Mouse (Mus musculus): ENCODE measurements at regions not wholly inside any gene's neighbourhood (a gene's known extent, or its start where the extent isn't known, plus 50 kb on each side); places are given as distances from the start of the nearest gene placed in this dataset.

DNA sequence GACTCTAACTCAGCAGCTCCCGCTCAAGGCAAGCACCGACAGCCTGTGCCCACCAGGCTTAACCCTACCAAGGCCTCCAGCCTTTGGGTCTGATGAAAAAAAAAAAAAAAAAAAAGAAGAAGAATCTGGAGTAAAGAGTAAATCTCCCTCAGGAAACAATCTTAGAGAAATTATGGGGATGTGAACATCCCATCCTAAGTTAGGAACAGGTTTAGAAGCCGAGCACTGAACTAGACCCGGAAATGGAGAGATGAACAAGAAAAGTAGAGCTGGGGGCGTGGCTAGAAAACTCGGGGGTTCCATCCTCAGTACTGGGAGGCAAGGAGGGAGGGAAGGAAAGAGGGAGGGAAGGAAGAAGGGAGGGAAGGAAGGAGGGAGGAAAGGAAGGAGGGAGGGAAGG lies 92.5 kb upstream of the Mgme1 start:
- no peak for TF ChIP-seq CTCF (IDR thresholded peaks at IDR 0.05; ENCODE audit: low read depth)
- ATAC-seq = no peak

DNA sequence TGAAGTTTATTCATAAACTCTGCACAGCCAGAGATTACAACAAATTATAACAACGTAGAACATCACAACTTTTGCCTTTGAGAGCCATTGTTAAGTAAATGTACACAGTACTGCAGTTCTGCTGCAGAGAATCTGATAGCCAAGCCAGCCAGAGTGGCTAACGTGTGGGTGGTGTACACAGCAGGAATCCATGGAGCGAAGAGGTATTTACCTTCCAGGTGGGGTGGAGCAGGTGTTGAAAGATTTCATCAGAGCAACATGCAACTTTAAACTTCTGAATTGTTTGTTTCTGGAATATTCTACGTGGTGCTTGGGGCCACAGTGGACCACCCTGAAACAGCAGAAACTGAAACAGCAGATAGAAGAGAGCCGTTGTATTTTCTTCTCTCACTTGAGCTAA lies 88.4 kb upstream of the Mgme1 start:
- Histone ChIP-seq H3K9ac (replicated peaks; ENCODE audit: low read length) (no peak overlapping the region), H3K4me3 (ENCODE audit: low read length) (no peak overlapping the region), H3K27ac (no peak overlapping the region), H3K9me3 (ENCODE audit: low read length) (no peaks in the 10 kb centered on the region), H3K4me2 (ENCODE audit: low read depth, low read length) (no peak overlapping the region), H3K36me3 (ENCODE audit: insufficient read depth, low read length) (no peaks in the 10 kb centered on the region), H3K27me3 (ENCODE audit: insufficient read depth, low read length) (no peaks in the 10 kb centered on the region), H3K4me1 (ENCODE audit: insufficient read depth, low read length) (no peaks in the 10 kb centered on the region)
- no peak for TF ChIP-seq CTCF (IDR thresholded peaks at IDR 0.05; ENCODE audit: low read depth)
- ATAC-seq = no peak
- DNase-seq (ENCODE audit: low spot score) = no peak
- WGBS = 82% methylated on average over 5 of the region's 5 CpGs

More for the DNA sequence above, 92.5 kb upstream of the Mgme1 start:
- no peaks in the 10 kb centered on the region for H3K27me3 ChIP-seq (ENCODE audit: insufficient read depth, low read length)
- WGBS = 86% methylated on average over 6 of the region's 6 CpGs
- H3K4me1 ChIP-seq (ENCODE audit: insufficient read depth, low read length) = no peaks in the 10 kb centered on the region
- H3K9ac ChIP-seq (replicated peaks; ENCODE audit: low read length) = no peak overlapping the region
- H3K9me3 ChIP-seq (ENCODE audit: low read length) = no peaks in the 10 kb centered on the region
- DNase-seq (ENCODE audit: low spot score) = no peak
- H3K4me2 ChIP-seq (ENCODE audit: low read depth, low read length) = no peak overlapping the region
- H3K4me3 ChIP-seq (ENCODE audit: low read length) = no peak overlapping the region
- H3K36me3 ChIP-seq (ENCODE audit: insufficient read depth, low read length) = no peaks in the 10 kb centered on the region
- no peak overlapping the region for H3K27ac ChIP-seq

DNA sequence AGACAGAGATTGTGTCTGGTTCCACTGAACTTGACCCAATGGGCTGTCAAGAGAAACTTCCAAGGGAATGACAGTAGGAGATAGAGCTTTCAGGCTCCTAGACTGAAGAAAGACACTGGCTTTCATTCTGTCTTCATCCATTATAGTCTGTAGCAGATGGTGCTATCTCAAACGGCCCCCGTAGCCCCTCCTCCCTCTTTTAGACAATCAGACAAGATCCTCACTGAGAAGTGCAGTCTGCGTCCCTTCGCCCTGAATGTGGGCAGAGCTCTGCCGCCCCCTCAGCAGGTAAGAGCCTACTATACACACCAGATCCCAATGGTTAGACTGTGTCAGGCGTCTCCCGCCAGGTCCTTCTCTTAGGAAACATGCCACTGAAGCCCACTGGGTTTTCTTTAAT lies 87.9 kb upstream of the Mgme1 start:
- no peaks in the 10 kb centered on the region for H3K4me1 ChIP-seq (ENCODE audit: insufficient read depth, low read length)
- TF ChIP-seq CTCF (IDR thresholded peaks at IDR 0.05; ENCODE audit: low read depth) = no peak

DNA sequence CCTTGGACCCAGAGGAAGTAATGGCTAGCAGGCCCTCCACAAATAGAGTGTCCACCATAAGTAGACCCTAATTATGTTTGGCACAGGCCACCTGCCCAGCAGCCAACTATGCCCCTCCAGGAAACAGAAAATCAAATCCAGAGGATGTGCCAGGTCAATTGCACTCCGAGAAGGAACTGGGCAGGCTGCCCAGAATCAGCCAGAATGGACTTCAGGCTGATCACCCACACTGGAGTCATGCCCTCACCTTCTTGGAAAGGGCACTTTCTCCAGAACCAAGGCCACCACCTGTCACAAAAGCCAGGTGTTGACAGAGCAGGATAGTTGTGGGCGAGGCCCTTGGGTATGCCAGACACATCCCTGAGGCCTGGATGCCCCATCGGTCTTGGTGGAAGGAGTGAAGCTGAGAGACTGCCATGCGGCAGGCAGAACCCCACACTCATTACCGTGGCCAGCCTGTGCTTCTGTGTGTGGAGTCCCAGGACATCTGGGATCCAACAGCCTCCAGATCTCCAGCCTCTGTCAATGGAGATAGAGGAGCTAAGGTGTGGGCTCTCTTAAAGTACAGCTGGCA lies 87.0 kb upstream of the Mgme1 start:
- peak; percentile 75 for DNase-seq (ENCODE audit: low spot score)
- no peak overlapping the region for H3K4me2 ChIP-seq (ENCODE audit: low read depth, low read length)
- H3K9me3 ChIP-seq (ENCODE audit: low read length) = no peaks in the 10 kb centered on the region
- H3K27me3 ChIP-seq (ENCODE audit: insufficient read depth, low read length) = no peaks in the 10 kb centered on the region
- ATAC-seq = peak; percentile 71
- no peaks in the 10 kb centered on the region for H3K36me3 ChIP-seq (ENCODE audit: insufficient read depth, low read length)
- 56% methylated on average over 5 of the region's 5 CpGs for WGBS
- no peak overlapping the region for H3K27ac ChIP-seq
- no peaks in the 10 kb centered on the region for H3K4me1 ChIP-seq (ENCODE audit: insufficient read depth, low read length)
- H3K4me3 ChIP-seq (ENCODE audit: low read length) = no peak overlapping the region
- TF ChIP-seq CTCF (IDR thresholded peaks at IDR 0.05; ENCODE audit: low read depth) = no peak
- H3K9ac ChIP-seq (replicated peaks; ENCODE audit: low read length) = no peak overlapping the region

More for the DNA sequence above, 87.9 kb upstream of the Mgme1 start:
- H3K27ac ChIP-seq = no peak overlapping the region
- H3K4me3 ChIP-seq (ENCODE audit: low read length) = no peak overlapping the region
- H3K9ac ChIP-seq (replicated peaks; ENCODE audit: low read length) = no peak overlapping the region
- 0 out of 2 replicates have a peak, but pooled peaks have one; percentile 11 for ATAC-seq
- DNase-seq (ENCODE audit: low spot score) = no peak
- 61% methylated on average over 7 of the region's 7 CpGs for WGBS
- no peaks in the 10 kb centered on the region for H3K36me3 ChIP-seq (ENCODE audit: insufficient read depth, low read length)
- H3K27me3 ChIP-seq (ENCODE audit: insufficient read depth, low read length) = no peaks in the 10 kb centered on the region
- no peaks in the 10 kb centered on the region for H3K9me3 ChIP-seq (ENCODE audit: low read length)
- no peak overlapping the region for H3K4me2 ChIP-seq (ENCODE audit: low read depth, low read length)

DNA sequence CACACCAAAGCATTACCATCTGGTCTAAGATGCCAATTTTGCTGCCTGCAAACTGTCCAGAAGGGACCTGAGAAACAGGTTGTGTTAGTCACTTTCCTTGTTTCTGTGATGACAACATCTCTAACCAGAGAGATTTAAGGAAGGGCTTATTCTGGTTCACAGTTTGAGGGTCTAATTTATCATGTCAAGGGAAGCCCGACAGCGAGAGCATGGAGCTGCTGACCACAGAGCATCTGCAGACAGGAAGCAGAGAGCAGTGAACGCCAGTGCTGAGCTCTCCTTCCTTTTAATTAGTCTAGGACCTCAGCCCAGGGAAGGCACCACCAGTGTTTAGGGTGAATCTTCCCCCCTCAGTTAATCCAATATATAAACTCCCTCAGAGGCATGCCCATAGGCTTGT lies 85.3 kb upstream of the Mgme1 start:
- no peak overlapping the region for H3K27ac ChIP-seq
- WGBS = 88% methylated on average over 3 of the region's 3 CpGs

DNA sequence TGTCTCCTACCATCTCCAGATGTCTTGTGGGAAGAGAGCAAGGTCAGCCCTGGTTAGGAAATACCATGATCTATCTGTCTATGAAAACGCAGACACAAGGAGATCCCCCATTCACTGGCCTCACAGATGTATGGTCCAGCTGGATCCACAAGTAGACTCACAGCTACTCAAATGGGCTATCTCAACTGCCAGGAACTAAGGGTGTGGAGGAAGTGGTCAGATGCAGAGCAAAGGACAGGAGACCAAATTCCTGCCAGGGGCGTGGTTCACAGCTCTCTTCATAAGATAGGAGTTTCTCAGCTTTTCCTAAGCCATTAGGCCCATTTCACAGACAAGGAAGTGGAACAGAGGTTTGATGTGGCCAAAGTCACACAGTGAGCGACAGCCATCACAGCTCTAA lies 84.0 kb upstream of the Mgme1 start:
- no peak for TF ChIP-seq CTCF (IDR thresholded peaks at IDR 0.05; ENCODE audit: low read depth)
- no peaks in the 10 kb centered on the region for H3K9me3 ChIP-seq (ENCODE audit: low read length)
- no peak overlapping the region for H3K9ac ChIP-seq (replicated peaks; ENCODE audit: low read length)
- ATAC-seq (no peak), DNase-seq (ENCODE audit: low spot score) (no peak)
- WGBS = 84% methylated on average over 3 of the region's 3 CpGs
- no peaks in the 10 kb centered on the region for H3K36me3 ChIP-seq (ENCODE audit: insufficient read depth, low read length)
- no peak overlapping the region for H3K4me2 ChIP-seq (ENCODE audit: low read depth, low read length)
- no peaks in the 10 kb centered on the region for H3K27me3 ChIP-seq (ENCODE audit: insufficient read depth, low read length)
- no peak overlapping the region for H3K4me3 ChIP-seq (ENCODE audit: low read length)
- H3K27ac ChIP-seq = no peak overlapping the region
- no peaks in the 10 kb centered on the region for H3K4me1 ChIP-seq (ENCODE audit: insufficient read depth, low read length)

More for the DNA sequence above, 85.3 kb upstream of the Mgme1 start:
- ATAC-seq = no peak
- TF ChIP-seq CTCF (IDR thresholded peaks at IDR 0.05; ENCODE audit: low read depth) = no peak
- no peak overlapping the region for H3K4me3 ChIP-seq (ENCODE audit: low read length)
- H3K4me1 ChIP-seq (ENCODE audit: insufficient read depth, low read length) = no peaks in the 10 kb centered on the region
- no peaks in the 10 kb centered on the region for H3K9me3 ChIP-seq (ENCODE audit: low read length)
- no peaks in the 10 kb centered on the region for H3K36me3 ChIP-seq (ENCODE audit: insufficient read depth, low read length)
- no peak overlapping the region for H3K9ac ChIP-seq (replicated peaks; ENCODE audit: low read length)
- no peak for DNase-seq (ENCODE audit: low spot score)
- no peaks in the 10 kb centered on the region for H3K27me3 ChIP-seq (ENCODE audit: insufficient read depth, low read length)
- H3K4me2 ChIP-seq (ENCODE audit: low read depth, low read length) = no peak overlapping the region

DNA sequence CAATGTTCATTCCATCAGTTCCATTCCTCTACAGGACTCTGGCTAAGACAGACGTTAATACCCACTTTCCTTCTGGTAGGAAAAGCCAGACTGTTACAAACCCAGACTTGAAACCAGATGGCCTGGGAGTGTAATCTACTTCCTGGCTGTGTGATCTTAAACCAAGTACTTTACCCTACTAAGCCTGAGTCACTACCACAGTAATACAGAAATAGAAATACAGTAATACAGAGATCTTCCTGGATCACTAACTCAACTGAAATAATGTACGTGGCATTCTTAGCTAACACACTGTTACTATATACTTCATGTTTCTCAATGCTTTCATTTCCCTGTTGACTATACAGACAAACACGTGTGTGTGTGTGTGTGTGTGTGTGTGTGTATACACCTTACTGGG lies 82.4 kb upstream of the Mgme1 start:
- DNase-seq (ENCODE audit: low spot score) = no peak
- WGBS = 67% methylated on average over 3 of the region's 3 CpGs

More for the DNA sequence above, 82.4 kb upstream of the Mgme1 start:
- no peak overlapping the region for H3K4me2 ChIP-seq (ENCODE audit: low read depth, low read length)
- TF ChIP-seq CTCF (IDR thresholded peaks at IDR 0.05; ENCODE audit: low read depth) = no peak
- no peak overlapping the region for H3K27ac ChIP-seq
- H3K9me3 ChIP-seq (ENCODE audit: low read length) = no peaks in the 10 kb centered on the region
- no peaks in the 10 kb centered on the region for H3K4me1 ChIP-seq (ENCODE audit: insufficient read depth, low read length)
- H3K4me3 ChIP-seq (ENCODE audit: low read length) = no peak overlapping the region
- no peak overlapping the region for H3K9ac ChIP-seq (replicated peaks; ENCODE audit: low read length)
- ATAC-seq = no peak
- H3K27me3 ChIP-seq (ENCODE audit: insufficient read depth, low read length) = no peaks in the 10 kb centered on the region
- H3K36me3 ChIP-seq (ENCODE audit: insufficient read depth, low read length) = no peaks in the 10 kb centered on the region
